In the genomic region with DNA sequence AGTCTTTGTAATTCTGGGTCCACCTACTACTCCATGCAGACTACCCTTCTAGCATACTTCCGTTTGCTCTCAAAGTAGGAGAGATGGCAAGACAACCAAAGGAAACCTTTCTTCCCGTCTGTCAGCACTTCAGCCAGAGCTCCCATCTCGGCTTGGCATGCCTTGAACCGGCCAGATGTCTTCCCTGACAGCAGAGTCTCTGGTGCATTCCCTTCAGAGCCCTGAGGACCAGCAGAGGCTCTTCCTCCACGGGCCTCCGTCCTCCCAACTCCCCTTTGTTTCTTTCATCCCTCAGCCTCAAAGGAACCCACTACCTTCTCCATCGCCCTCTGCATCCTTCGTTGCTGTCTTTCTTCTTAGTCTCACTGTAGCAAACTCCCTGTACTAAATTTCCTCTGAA, we compare ENCODE assay signal across 17 mouse cellular contexts.
DNase-seq lines count a peak whose midpoint lies in the region; TF ChIP-seq lines count a peak whose summit lies in the region.
"Had no signal": no experiment of that assay in that cellular context is flagged by ENCODE, and none has a peak within 500 bp of the region (broad histone marks: within the 10 kb centered on the region; RNA-seq: fewer than 3 reads in every experiment).

No protein-coding gene starts in this region.

- H3K4me3 ChIP-seq in gastrocnemius, adult 2 months = no peak overlapping the region
- H3K4me3 ChIP-seq: heart, embryonic 15.5 days; hindbrain, embryonic 10.5 days; hindbrain, embryonic 15.5 days had no signal

- DNase-seq in cerebellum, postnatal 10 days = peak; percentile 38 to 51
- no peak for DNase-seq in cerebellum, adult 18-20 months
- no peak for DNase-seq in gastrocnemius, adult 2 months
- no peak for DNase-seq in gastrocnemius, postnatal 14 days
- DNase-seq in left cerebral cortex, postnatal 4 days = peak; percentile 33
- DNase-seq in left cerebral cortex, adult 8-10 months (ENCODE audit: low spot score in 2 of 2) = no peak
- DNase-seq in lung, postnatal 25 days (ENCODE audit: low spot score) = no peak
- DNase-seq: cerebellum, adult 11-12 months; cerebellum, adult 9-10 months; cerebellum, postnatal 36 days; embryo, embryonic 11 days; forebrain, postnatal 0 days; gastrocnemius, postnatal 36 days; heart, postnatal 36 days had no signal

- peak overlapping the region; percentile 63 for H3K27ac ChIP-seq in gastrocnemius, adult 2 months
- H3K27ac ChIP-seq: heart, embryonic 15.5 days; hindbrain, embryonic 10.5 days; hindbrain, embryonic 15.5 days had no signal

- TF ChIP-seq CTCF in gastrocnemius, adult 2 months (IDR thresholded peaks at IDR 0.05) = no peak

- intact Hi-C loops in gastrocnemius, adult 2 months (cut with DNase I) = loop anchor here (5.0 to 10.0 kb wide), 3 partner anchors 177 to 507 kb away; a partner anchor contains a TSS
- intact Hi-C loops in gastrocnemius, postnatal 14 days (cut with DNase I; ENCODE audit: low total_unique reads) = loop anchor here (5.0 kb wide), 1 partner anchor 288 kb away; no protein-coding TSS in a partner anchor
- intact Hi-C loops in left cerebral cortex, postnatal 4 days (cut with DNase I) = loop anchor here (5.0 to 10.0 kb wide), 3 partner anchors 162 to 415 kb away; no protein-coding TSS in a partner anchor

Comparison
In these comparisons a context has a peak if more than half of its experiments do, and no peak if none do; other contexts are left out.
1. DNase-seq: peak in cerebellum, postnatal 10 days (2 of 2) and left cerebral cortex, postnatal 4 days (single experiment); none in cerebellum, adult 18-20 months (0 of 2), gastrocnemius, adult 2 months (single experiment), gastrocnemius, postnatal 14 days (single experiment), left cerebral cortex, adult 8-10 months (0 of 2) and lung, postnatal 25 days (single experiment).